Mouse (Mus musculus) limb, embryonic 13.5 days (tissue): ENCODE results near the gene Tmem107. TPM values are rescaled to one million over a fixed set of nuclear protein-coding genes. Genes with fewer than 3 reads are reported as not detected.

Source experiments
- ATAC-seq: fragments of 200-750 bp; cut with Nextera tagmentation; 2 replicates; pipeline ENCODE4 v1.8.0; 2017; ENCODE audit warnings: low read depth, moderate number of reproducible peaks, moderate TSS enrichment; ENCODE audit not compliant: low FRiP score
- H3K27ac ChIP-seq: fragments of 300-500 bp; sonication (generic); 2 replicates; pipeline ENCODE4 v1.5.1; 2015; ENCODE audit warnings: inconsistent platforms, mild to moderate bottlenecking, moderate library complexity
- H3K27me3 ChIP-seq: fragments of 300-500 bp; sonication (generic); 2 replicates; pipeline ENCODE4 v1.6.1; 2015; ENCODE audit warnings: mild to moderate bottlenecking, inconsistent platforms
- H3K36me3 ChIP-seq: fragments of 300-500 bp; sonication (generic); 2 replicates; pipeline ENCODE4 v1.6.1; 2015; ENCODE audit warnings: inconsistent platforms, mild to moderate bottlenecking, moderate library complexity
- H3K4me1 ChIP-seq: fragments of 300-500 bp; sonication (generic); 2 replicates; pipeline ENCODE4 v1.6.1; 2015; ENCODE audit warnings: inconsistent platforms
- H3K4me2 ChIP-seq: fragments of 300-500 bp; sonication (generic); replicated peaks from 2 replicates; pipeline ENCODE4 v1.6.1; 2015; ENCODE audit warnings: inconsistent platforms, mild to moderate bottlenecking, moderate library complexity
- H3K4me3 ChIP-seq: fragments of 300-500 bp; sonication (generic); 2 replicates; pipeline ENCODE4 v1.5.1; 2015; ENCODE audit warnings: moderate library complexity, mild to moderate bottlenecking, inconsistent platforms
- H3K9ac ChIP-seq: fragments of 300-500 bp; sonication (generic); 2 replicates; pipeline ENCODE4 v1.6.1; 2015; ENCODE audit warnings: mild to moderate bottlenecking, inconsistent platforms
- H3K9me3 ChIP-seq: fragments of 300-500 bp; sonication (generic); 2 replicates; pipeline ENCODE4 v1.6.1; 2016; ENCODE audit warnings: inconsistent platforms
- WGBS: fragments of 180-500 bp; shearing (Covaris S2); methylation state at CpG from one replicate; pipeline ENCODE4 v1.1.7; 2015; 5-methylcytosine and 5-hydroxymethylcytosine counted together
- polyA plus RNA-seq: library from polyadenylated mRNA; unstranded; fragments of >200 nt; fragmentation: Nextera tagmentation; extraction: Ambion mirVana; gene quantifications from 2 replicates; pipeline ENCODE4 v1.2.1, GENCODE M21; 2015

Tmem107 gene
- polyA plus RNA-seq, 1 experiment from 2014 or later: 52.0 TPM

GRCm38 (mm10) chr11:69098762-69099091 is 28.1 kb downstream of the Tmem107 start:
- under 1% methylated on average over 19 of the region's 19 CpGs for WGBS

GRCm38 (mm10) chr11:69099177-69099914 is 28.7 kb downstream of the Tmem107 start:
- no peaks in the 10 kb centered on the region for H3K27me3 ChIP-seq
- H3K9me3 ChIP-seq: no peaks in the 10 kb centered on the region
- H3K9ac ChIP-seq: peak overlapping the region; percentile 72
- peak overlapping the region; percentile 98 for H3K4me2 ChIP-seq
- peak overlapping the region; percentile 69 for H3K4me3 ChIP-seq
- peaks cover 52% of the 10 kb centered on the region for H3K4me1 ChIP-seq
- H3K27ac ChIP-seq: peak overlapping the region; percentile 92
- WGBS: 1% methylated on average over 22 of the region's 22 CpGs
- no peak for ATAC-seq
- peaks cover 39% of the 10 kb centered on the region for H3K36me3 ChIP-seq

More at GRCm38 (mm10) chr11:69098762-69099091, 28.1 kb downstream of the Tmem107 start:
- H3K9me3 ChIP-seq: no peaks in the 10 kb centered on the region
- H3K4me2 ChIP-seq: peak overlapping the region; percentile 98
- H3K4me1 ChIP-seq: peaks cover 54% of the 10 kb centered on the region
- ATAC-seq: no peak
- H3K27ac ChIP-seq: peak overlapping the region; percentile 92
- peaks cover 33% of the 10 kb centered on the region for H3K36me3 ChIP-seq
- H3K4me3 ChIP-seq: peak overlapping the region; percentile 69
- no peaks in the 10 kb centered on the region for H3K27me3 ChIP-seq
- H3K9ac ChIP-seq: peak overlapping the region; percentile 72

- Histone ChIP-seq H3K9ac (peak overlapping the region; percentile 72), H3K9me3 (no peaks in the 10 kb centered on the region), H3K27ac (peak overlapping the region; percentile 92; the same call in 1 of the 2 replicates), H3K27me3 (no peaks in the 10 kb centered on the region), H3K4me3 (peak overlapping the region; percentile 69), H3K4me1 (peaks cover 50% of the 10 kb centered on the region), H3K36me3 (peaks cover 45% of the 10 kb centered on the region), H3K4me2 (peak overlapping the region; percentile 98)
- WGBS: 1% methylated on average over 23 of the region's 23 CpGs
- peak; percentile 7; the same call in 1 of the 2 replicates for ATAC-seq
Observed at GRCm38 (mm10) chr11:69099915-69100345, 29.3 kb downstream of the Tmem107 start.

- Histone ChIP-seq H3K27me3 (no peaks in the 10 kb centered on the region), H3K4me2 (peak overlapping the region; percentile 98), H3K9me3 (no peaks in the 10 kb centered on the region), H3K36me3 (peaks cover 53% of the 10 kb centered on the region), H3K9ac (peak overlapping the region; percentile 72), H3K4me1 (peaks cover 46% of the 10 kb centered on the region), H3K27ac (peak overlapping the region; percentile 74; the same call in 1 of the 2 replicates), H3K4me3 (peak overlapping the region; percentile 69)
- WGBS: 91% methylated on average over 20 of the region's 20 CpGs
- ATAC-seq: no peak
Observed at GRCm38 (mm10) chr11:69100639-69101360, 30.2 kb downstream of the Tmem107 start.

GRCm38 (mm10) chr11:69101604-69102402 is 31.2 kb downstream of the Tmem107 start:
- Histone ChIP-seq H3K27ac (no peak overlapping the region), H3K36me3 (peaks cover 64% of the 10 kb centered on the region), H3K4me3 (no peak overlapping the region), H3K9ac (no peak overlapping the region), H3K9me3 (no peaks in the 10 kb centered on the region), H3K4me2 (no peak overlapping the region), H3K4me1 (peaks cover 36% of the 10 kb centered on the region), H3K27me3 (no peaks in the 10 kb centered on the region)
- 90% methylated on average over 21 of the region's 21 CpGs for WGBS
- no peak for ATAC-seq

GRCm38 (mm10) chr11:69102403-69102725 is 31.8 kb downstream of the Tmem107 start:
- no peaks in the 10 kb centered on the region for H3K9me3 ChIP-seq
- 95% methylated on average over 7 of the region's 7 CpGs for WGBS
- no peak overlapping the region for H3K27ac ChIP-seq
- peaks cover 69% of the 10 kb centered on the region for H3K36me3 ChIP-seq
- no peak overlapping the region for H3K9ac ChIP-seq
- peaks cover 32% of the 10 kb centered on the region for H3K4me1 ChIP-seq
- no peak for ATAC-seq
- H3K27me3 ChIP-seq: no peaks in the 10 kb centered on the region
- no peak overlapping the region for H3K4me2 ChIP-seq
- no peak overlapping the region for H3K4me3 ChIP-seq

- 95% methylated on average over 14 of the region's 14 CpGs for WGBS
- H3K4me1 ChIP-seq: peaks cover 24% of the 10 kb centered on the region
- no peak overlapping the region for H3K27ac ChIP-seq
- H3K27me3 ChIP-seq: no peaks in the 10 kb centered on the region
- H3K9ac ChIP-seq: no peak overlapping the region
- no peak for ATAC-seq
- no peak overlapping the region for H3K4me3 ChIP-seq
- peaks cover 77% of the 10 kb centered on the region for H3K36me3 ChIP-seq
- no peak overlapping the region for H3K4me2 ChIP-seq
- H3K9me3 ChIP-seq: no peaks in the 10 kb centered on the region
Observed at GRCm38 (mm10) chr11:69103121-69103520, 32.5 kb downstream of the Tmem107 start.

- peaks cover 83% of the 10 kb centered on the region for H3K36me3 ChIP-seq
- H3K27me3 ChIP-seq: no peaks in the 10 kb centered on the region
- 90% methylated on average over 15 of the region's 15 CpGs for WGBS
- H3K4me3 ChIP-seq: no peak overlapping the region
- no peak overlapping the region for H3K4me2 ChIP-seq
- ATAC-seq: no peak
- no peak overlapping the region for H3K9ac ChIP-seq
- H3K27ac ChIP-seq: no peak overlapping the region
- no peaks in the 10 kb centered on the region for H3K9me3 ChIP-seq
- H3K4me1 ChIP-seq: peaks cover 18% of the 10 kb centered on the region
Observed at GRCm38 (mm10) chr11:69103531-69104435, 33.2 kb downstream of the Tmem107 start.

- no peak for ATAC-seq
- WGBS: 90% methylated on average over 14 of the region's 14 CpGs
- peaks cover 90% of the 10 kb centered on the region for H3K36me3 ChIP-seq
Observed at GRCm38 (mm10) chr11:69104487-69104886, 33.9 kb downstream of the Tmem107 start.

GRCm38 (mm10) chr11:69105227-69105626 is 34.6 kb downstream of the Tmem107 start:
- ATAC-seq: no peak
- Histone ChIP-seq H3K9ac (no peak overlapping the region), H3K36me3 (peaks cover 94% of the 10 kb centered on the region), H3K27ac (no peak overlapping the region), H3K4me3 (no peak overlapping the region), H3K9me3 (no peaks in the 10 kb centered on the region), H3K27me3 (no peaks in the 10 kb centered on the region), H3K4me2 (no peak overlapping the region), H3K4me1 (peaks cover 14% of the 10 kb centered on the region)
- 88% methylated on average over 6 of the region's 6 CpGs for WGBS

More at GRCm38 (mm10) chr11:69104487-69104886, 33.9 kb downstream of the Tmem107 start:
- Histone ChIP-seq H3K4me1 (peaks cover 13% of the 10 kb centered on the region), H3K4me3 (no peak overlapping the region), H3K27ac (no peak overlapping the region), H3K4me2 (no peak overlapping the region), H3K9me3 (no peaks in the 10 kb centered on the region), H3K9ac (no peak overlapping the region), H3K27me3 (no peaks in the 10 kb centered on the region)

GRCm38 (mm10) chr11:69105796-69106195 is 35.2 kb downstream of the Tmem107 start:
- Histone ChIP-seq H3K4me3 (no peak overlapping the region), H3K27ac (no peak overlapping the region), H3K4me2 (no peak overlapping the region), H3K27me3 (no peaks in the 10 kb centered on the region), H3K9me3 (no peaks in the 10 kb centered on the region), H3K4me1 (peaks cover 12% of the 10 kb centered on the region), H3K9ac (no peak overlapping the region), H3K36me3 (peaks cover 90% of the 10 kb centered on the region)
- 85% methylated on average over 2 of the region's 2 CpGs for WGBS
- no peak for ATAC-seq
